Mouse (Mus musculus) intestine, embryonic 14.5 days (tissue): ENCODE data around the gene Rpn1. TPM values are rescaled to one million over a fixed set of nuclear protein-coding genes. Genes with fewer than 3 reads are reported as not detected.

Source experiments
- ATAC-seq: fragments of 200-750 bp; cut with Nextera tagmentation; replicated peaks from 2 replicates; pipeline ENCODE4 v1.8.0; 2017; ENCODE audit warnings: low read depth, moderate number of reproducible peaks, moderate TSS enrichment, moderate library complexity; ENCODE audit not compliant: low FRiP score, low TSS enrichment
- DNase-seq: peaks from one replicate; pipeline ENCODE4 v3.0.0-alpha.2; 2018; ENCODE audit warnings: low spot score
- H3K27ac ChIP-seq: fragments of 300-500 bp; sonication (generic); 2 replicates; pipeline ENCODE4 v1.5.1; 2014; ENCODE audit warnings: low read depth, mild to moderate bottlenecking, control low read depth
- H3K27me3 ChIP-seq: fragments of 300-500 bp; sonication (generic); replicated peaks from 2 replicates; pipeline ENCODE4 v1.6.1; 2014; ENCODE audit warnings: low read length, control low read depth; ENCODE audit not compliant: control insufficient read depth, insufficient read depth
- H3K36me3 ChIP-seq: fragments of 300-500 bp; sonication (generic); 2 replicates; pipeline ENCODE4 v1.6.1; 2014; ENCODE audit warnings: low read length, control low read depth; ENCODE audit not compliant: control insufficient read depth, insufficient read depth
- H3K4me1 ChIP-seq: fragments of 300-500 bp; sonication (generic); replicated peaks from 2 replicates; pipeline ENCODE4 v1.6.1; 2014; ENCODE audit warnings: low read length, control low read depth, mixed read lengths; ENCODE audit not compliant: control insufficient read depth, insufficient read depth
- H3K4me2 ChIP-seq: fragments of 300-500 bp; sonication (generic); 2 replicates; pipeline ENCODE4 v1.6.1; 2014; ENCODE audit warnings: low read length
- H3K4me3 ChIP-seq: fragments of 300-500 bp; sonication (generic); 2 replicates; pipeline ENCODE4 v1.5.1; 2014; ENCODE audit warnings: low read depth, low read length, control low read depth, mixed read lengths
- H3K9ac ChIP-seq: fragments of 300-500 bp; sonication (generic); 2 replicates; pipeline ENCODE4 v1.6.1; 2014; ENCODE audit warnings: mild to moderate bottlenecking, low read length
- H3K9me3 ChIP-seq: fragments of 300-500 bp; sonication (generic); 2 replicates; pipeline ENCODE4 v1.6.1; 2016; ENCODE audit warnings: low read length, control low read depth; ENCODE audit not compliant: control insufficient read depth
- WGBS: fragments of 180-500 bp; shearing (Covaris S2); extraction: QIAGEN DNeasy Blood & Tissue Kit; methylation state at CpG from one replicate; pipeline ENCODE4 v1.1.7; 2014; 5-methylcytosine and 5-hydroxymethylcytosine counted together
- polyA plus RNA-seq: library from polyadenylated mRNA; unstranded; fragments of >200 nt; fragmentation: Nextera tagmentation; extraction: Ambion mirVana; gene quantifications from 2 replicates; pipeline ENCODE4 v1.2.1, GENCODE M21; 2014

Gene Rpn1
- polyA plus RNA-seq, 1 experiment from 2014 or later, result 386 TPM

GRCm38 (mm10) chr6:88060602-88061001 is 23.7 kb upstream of the Rpn1 start:
- H3K9ac ChIP-seq, result no peak overlapping the region
- H3K4me3 ChIP-seq, result no peak overlapping the region
- DNase-seq (no peak), ATAC-seq (no peak)
- no peaks in the 10 kb centered on the region for H3K9me3 ChIP-seq
- WGBS, result 78% methylated on average over 4 of the region's 4 CpGs
- no peak overlapping the region for H3K4me2 ChIP-seq
- no peaks in the 10 kb centered on the region for H3K36me3 ChIP-seq
- H3K27me3 ChIP-seq, result no peaks in the 10 kb centered on the region
- H3K27ac ChIP-seq, result no peak overlapping the region
- H3K4me1 ChIP-seq, result no peaks in the 10 kb centered on the region; the same call in 1 of the 2 replicates

- Histone ChIP-seq H3K27me3 (no peaks in the 10 kb centered on the region), H3K4me1 (no peaks in the 10 kb centered on the region), H3K9ac (no peak overlapping the region), H3K4me2 (no peak overlapping the region), H3K36me3 (no peaks in the 10 kb centered on the region), H3K4me3 (no peak overlapping the region), H3K27ac (no peak overlapping the region), H3K9me3 (no peaks in the 10 kb centered on the region)
- ATAC-seq (no peak), DNase-seq (no peak)
- WGBS, result 83% methylated on average over 4 of the region's 4 CpGs
These were observed 22.9 kb upstream of the Rpn1 start for GRCm38 (mm10) chr6:88061406-88061805.

- no peaks in the 10 kb centered on the region for H3K4me1 ChIP-seq
- H3K4me3 ChIP-seq, result no peak overlapping the region
- H3K9me3 ChIP-seq, result no peaks in the 10 kb centered on the region
- ATAC-seq (no peak), DNase-seq (no peak)
- H3K27me3 ChIP-seq, result no peaks in the 10 kb centered on the region
- WGBS, result 83% methylated on average over 4 of the region's 4 CpGs
- no peak overlapping the region for H3K4me2 ChIP-seq
- H3K36me3 ChIP-seq, result no peaks in the 10 kb centered on the region
- H3K27ac ChIP-seq, result no peak overlapping the region
- no peak overlapping the region for H3K9ac ChIP-seq
These were observed 21.9 kb upstream of the Rpn1 start for GRCm38 (mm10) chr6:88062398-88062797.

GRCm38 (mm10) chr6:88064072-88064642 is 20.1 kb upstream of the Rpn1 start:
- H3K27me3 ChIP-seq, result no peaks in the 10 kb centered on the region
- H3K9ac ChIP-seq, result no peak overlapping the region
- no peak for DNase-seq
- 89% methylated on average over 3 of the region's 3 CpGs for WGBS
- H3K4me1 ChIP-seq, result no peaks in the 10 kb centered on the region
- H3K27ac ChIP-seq, result no peak overlapping the region
- no peak overlapping the region for H3K4me3 ChIP-seq
- H3K4me2 ChIP-seq, result no peak overlapping the region
- H3K9me3 ChIP-seq, result no peaks in the 10 kb centered on the region
- no peak for ATAC-seq
- no peaks in the 10 kb centered on the region for H3K36me3 ChIP-seq

- Histone ChIP-seq H3K9me3 (no peaks in the 10 kb centered on the region), H3K4me2 (no peak overlapping the region), H3K27ac (no peak overlapping the region), H3K36me3 (no peaks in the 10 kb centered on the region), H3K4me3 (no peak overlapping the region), H3K9ac (no peak overlapping the region), H3K4me1 (no peaks in the 10 kb centered on the region), H3K27me3 (no peaks in the 10 kb centered on the region)
- 64% methylated on average over 4 of the region's 4 CpGs for WGBS
- ATAC-seq (no peak), DNase-seq (no peak)
These were observed 19.2 kb upstream of the Rpn1 start for GRCm38 (mm10) chr6:88065116-88065515.

- H3K4me2 ChIP-seq, result no peak overlapping the region
- no peak overlapping the region for H3K4me3 ChIP-seq
- H3K27me3 ChIP-seq, result no peaks in the 10 kb centered on the region
- H3K9me3 ChIP-seq, result no peaks in the 10 kb centered on the region
- 67% methylated on average over 3 of the region's 3 CpGs for WGBS
- no peaks in the 10 kb centered on the region for H3K36me3 ChIP-seq
- no peaks in the 10 kb centered on the region for H3K4me1 ChIP-seq
- ATAC-seq (no peak), DNase-seq (no peak)
- no peak overlapping the region for H3K9ac ChIP-seq
- H3K27ac ChIP-seq, result no peak overlapping the region
These were observed 18.3 kb upstream of the Rpn1 start for GRCm38 (mm10) chr6:88065968-88066367.

- Histone ChIP-seq H3K36me3 (no peaks in the 10 kb centered on the region), H3K4me3 (no peak overlapping the region), H3K9ac (no peak overlapping the region), H3K27ac (no peak overlapping the region), H3K4me2 (no peak overlapping the region), H3K9me3 (no peaks in the 10 kb centered on the region), H3K4me1 (no peaks in the 10 kb centered on the region), H3K27me3 (no peaks in the 10 kb centered on the region)
- no peak for DNase-seq
- 63% methylated on average over 3 of the region's 3 CpGs for WGBS
- ATAC-seq, result no peak
These were observed 16.6 kb upstream of the Rpn1 start for GRCm38 (mm10) chr6:88067722-88068121.

- H3K27ac ChIP-seq, result no peak overlapping the region
- no peak overlapping the region for H3K4me3 ChIP-seq
- H3K36me3 ChIP-seq, result no peaks in the 10 kb centered on the region
- H3K27me3 ChIP-seq, result no peaks in the 10 kb centered on the region
- WGBS, result 71% methylated on average over 1 of the region's 1 CpGs
- no peak overlapping the region for H3K9ac ChIP-seq
- DNase-seq, result no peak
- H3K9me3 ChIP-seq, result no peaks in the 10 kb centered on the region
- ATAC-seq, result no peak
- H3K4me1 ChIP-seq, result no peaks in the 10 kb centered on the region
- H3K4me2 ChIP-seq, result no peak overlapping the region
These were observed 15.5 kb upstream of the Rpn1 start for GRCm38 (mm10) chr6:88068739-88069138.

- Histone ChIP-seq H3K4me3 (no peak overlapping the region), H3K27ac (no peak overlapping the region), H3K27me3 (no peaks in the 10 kb centered on the region), H3K36me3 (no peaks in the 10 kb centered on the region), H3K9me3 (no peaks in the 10 kb centered on the region), H3K4me1 (0 out of 2 replicates have a peak, but pooled peaks cover 1% of the 10 kb centered on the region), H3K9ac (no peak overlapping the region), H3K4me2 (no peak overlapping the region)
- 70% methylated on average over 6 of the region's 6 CpGs for WGBS
- DNase-seq (no peak), ATAC-seq (no peak)
These were observed 13.8 kb upstream of the Rpn1 start for GRCm38 (mm10) chr6:88070468-88070867.
